Mouse (Mus musculus) ES-CJ7 (cell line): ENCODE results near the gene Prom2.

ENCODE experiments used
- DNase-seq: peaks from one replicate; pipeline ENCODE4 v3.0.0; 2011; ENCODE audit warnings: low read depth, low spot score

The Prom2 gene

GRCm38 (mm10) chr2:127484476-127485170 is 56.6 kb downstream of the Prom2 start:
- peak; percentile 86 for DNase-seq

- peak; percentile 47 for DNase-seq
These were observed 58.3 kb downstream of the Prom2 start for GRCm38 (mm10) chr2:127483001-127483400.

- peak; percentile 72 for DNase-seq
These were observed 58.7 kb downstream of the Prom2 start for GRCm38 (mm10) chr2:127482533-127482911.

GRCm38 (mm10) chr2:127481841-127482532 is 59.3 kb downstream of the Prom2 start:
- peak; percentile 40 for DNase-seq

GRCm38 (mm10) chr2:127479763-127480162 is 61.5 kb downstream of the Prom2 start:
- DNase-seq: no peak

- no peak for DNase-seq
These were observed 62.1 kb downstream of the Prom2 start for GRCm38 (mm10) chr2:127479210-127479609.
